Mouse (Mus musculus) lung, embryonic 16.5 days (tissue): Measurements from ENCODE around the gene Cdk17. TPM values are rescaled to one million over a fixed set of nuclear protein-coding genes. Genes with fewer than 3 reads are reported as not detected.

ENCODE experiments used
- ATAC-seq: fragments of 200-750 bp; cut with Nextera tagmentation; 2 replicates; pipeline ENCODE4 v1.8.0; 2017; ENCODE audit warnings: low read depth, mild to moderate bottlenecking, moderate library complexity
- H3K27ac ChIP-seq: fragments of 300-500 bp; sonication (generic); 2 replicates; pipeline ENCODE4 v1.5.1; 2014; ENCODE audit warnings: mild to moderate bottlenecking, control low read depth, low read length
- H3K27me3 ChIP-seq: fragments of 300-500 bp; sonication (generic); 2 replicates; pipeline ENCODE4 v1.6.1; 2014; ENCODE audit warnings: low read depth, low read length, mixed read lengths; ENCODE audit not compliant: control insufficient read depth, insufficient read depth
- H3K36me3 ChIP-seq: fragments of 300-500 bp; sonication (generic); 2 replicates; pipeline ENCODE4 v1.6.1; 2014; ENCODE audit warnings: low read length; ENCODE audit not compliant: control insufficient read depth, insufficient read depth
- H3K4me1 ChIP-seq: fragments of 300-500 bp; sonication (generic); replicated peaks from 2 replicates; pipeline ENCODE4 v1.6.1; 2014; ENCODE audit warnings: low read length, mixed read lengths; ENCODE audit not compliant: control insufficient read depth, insufficient read depth
- H3K4me2 ChIP-seq: fragments of 300-500 bp; sonication (generic); 2 replicates; pipeline ENCODE4 v1.6.1; 2014; ENCODE audit warnings: low read depth, low read length, control low read depth
- H3K4me3 ChIP-seq: fragments of 300-500 bp; sonication (generic); 2 replicates; pipeline ENCODE4 v1.5.1; 2014; ENCODE audit warnings: mild to moderate bottlenecking, low read length, control low read depth
- H3K9ac ChIP-seq: fragments of 300-500 bp; sonication (generic); 2 replicates; pipeline ENCODE4 v1.6.1; 2014; ENCODE audit warnings: low read length, control low read depth
- H3K9me3 ChIP-seq: fragments of 300-500 bp; sonication (generic); 2 replicates; pipeline ENCODE4 v1.6.1; 2016; ENCODE audit warnings: low read length; ENCODE audit not compliant: control insufficient read depth
- WGBS: fragments of 180-500 bp; shearing (Covaris S2); extraction: QIAGEN DNeasy Blood & Tissue Kit; methylation state at CpG from one replicate; pipeline ENCODE4 v1.1.7; 2014; 5-methylcytosine and 5-hydroxymethylcytosine counted together
- polyA plus RNA-seq: library from polyadenylated mRNA; unstranded; fragments of >200 nt; fragmentation: Nextera tagmentation; extraction: Ambion mirVana; gene quantifications from 2 replicates; pipeline ENCODE4 v1.2.1, GENCODE M21; 2015

The Cdk17 gene
- 15.0 and 15.8 TPM in 2 replicates for polyA plus RNA-seq

DNA sequence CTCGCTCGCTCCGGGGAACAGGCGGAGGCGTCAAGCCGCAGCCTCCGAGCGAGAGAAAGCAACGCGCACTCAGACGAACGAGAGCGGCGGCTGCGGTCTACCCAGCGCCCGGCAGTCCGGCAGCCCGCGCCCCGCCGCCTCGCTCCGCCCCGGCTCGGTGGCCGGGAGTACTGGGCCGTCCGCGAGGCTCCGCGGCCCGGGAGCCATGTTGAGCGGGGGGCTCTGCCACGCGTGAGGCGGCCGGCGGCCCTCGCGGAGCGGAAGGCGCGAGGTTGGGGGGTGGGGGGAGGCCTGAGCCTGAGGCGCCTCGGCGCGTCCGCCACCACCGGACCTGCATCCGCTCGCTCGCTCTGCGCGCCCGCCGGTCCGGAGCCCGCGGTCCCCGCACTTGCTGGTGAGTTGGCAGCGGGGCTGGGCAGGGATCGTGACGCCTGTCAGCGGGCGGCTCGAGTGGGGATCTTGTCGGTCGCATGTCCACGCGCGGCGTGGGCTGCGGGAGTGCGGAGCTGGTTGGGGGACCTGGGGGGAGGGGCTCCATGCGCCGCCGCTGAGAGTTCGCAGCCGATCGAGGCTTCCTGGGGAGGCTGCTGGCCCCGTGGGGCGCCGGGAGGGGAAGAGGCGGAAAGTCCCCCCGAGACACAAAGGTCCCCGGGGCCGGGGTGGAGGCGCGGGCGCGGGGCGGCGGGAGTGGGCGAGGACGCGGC, at the start of gene Cdk17:
Gene Cdk17, plus strand, starts transcription at position 69 of the 704 bp plus-strand sequence.
- Histone ChIP-seq H3K36me3 (no peaks in the 10 kb centered on the region), H3K4me1 (peaks cover 13% of the 10 kb centered on the region), H3K4me3 (peak within 1 kb of the TSS; percentile 92), H3K9me3 (no peaks in the 10 kb centered on the region), H3K4me2 (peak within 1 kb of the TSS; percentile 65), H3K27ac (peak within 1 kb of the TSS; percentile 99), H3K9ac (peak within 1 kb of the TSS; percentile 98), H3K27me3 (no peaks in the 10 kb centered on the region)
- 0% methylated on average over 66 of the region's 97 CpGs for WGBS
- peak; percentile 73 for ATAC-seq

DNA sequence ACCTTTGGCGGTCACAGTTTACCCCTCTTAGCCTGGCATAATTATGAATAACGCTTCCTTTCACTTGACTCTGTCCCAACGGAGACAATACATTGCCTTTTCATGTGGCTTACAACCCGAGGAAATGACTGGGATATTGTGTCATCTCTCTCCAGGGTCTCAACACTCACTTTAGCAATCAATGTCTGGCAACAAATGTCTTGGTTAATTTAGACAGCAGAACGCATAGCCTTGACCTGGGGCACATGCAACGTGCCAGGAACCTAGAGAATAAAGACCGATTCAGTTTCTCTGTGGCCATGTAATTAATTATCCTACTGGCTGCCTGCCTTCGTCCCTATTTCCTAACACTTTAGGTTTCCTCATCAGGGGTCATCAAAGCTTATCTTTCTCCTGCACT, 49.3 kb upstream of the Cdk17 start:
- 47% methylated on average over 8 of the region's 8 CpGs for WGBS
- Histone ChIP-seq H3K9ac (no peak overlapping the region), H3K27ac (no peak overlapping the region), H3K9me3 (no peaks in the 10 kb centered on the region), H3K4me3 (no peak overlapping the region), H3K4me2 (no peak overlapping the region), H3K4me1 (no peaks in the 10 kb centered on the region), H3K36me3 (no peaks in the 10 kb centered on the region), H3K27me3 (no peaks in the 10 kb centered on the region)
- ATAC-seq: peak; percentile 61

GRCm38 (mm10) chr10:93112021-93112420, 48.7 kb upstream of the Cdk17 start:
- no peak overlapping the region for H3K4me3 ChIP-seq
- H3K4me1 ChIP-seq: no peaks in the 10 kb centered on the region
- no peaks in the 10 kb centered on the region for H3K27me3 ChIP-seq
- WGBS: 88% methylated on average over 6 of the region's 6 CpGs
- no peaks in the 10 kb centered on the region for H3K36me3 ChIP-seq
- no peak for ATAC-seq
- no peak overlapping the region for H3K9ac ChIP-seq
- H3K27ac ChIP-seq: no peak overlapping the region
- no peak overlapping the region for H3K4me2 ChIP-seq
- no peaks in the 10 kb centered on the region for H3K9me3 ChIP-seq

DNA sequence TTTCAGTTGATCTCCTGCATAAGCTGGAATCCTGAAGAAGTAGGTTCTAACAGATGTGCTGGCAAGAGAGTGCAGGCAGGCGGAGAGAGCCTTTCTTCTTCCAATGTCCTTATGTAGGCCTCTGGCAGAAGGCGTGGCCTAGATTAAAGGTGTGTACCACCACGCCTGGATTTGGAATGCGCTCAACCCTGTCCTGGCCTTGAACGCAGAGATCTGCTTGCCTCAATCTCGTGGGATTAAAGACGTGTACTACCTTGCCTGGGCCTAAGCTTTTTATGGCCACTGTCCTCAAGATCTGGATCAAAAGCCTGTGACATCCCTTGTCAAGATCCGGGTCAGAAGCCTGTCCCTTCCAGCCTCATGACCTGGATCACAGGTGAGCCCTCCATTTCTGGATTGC, 46.7 kb upstream of the Cdk17 start:
- no peak overlapping the region for H3K9ac ChIP-seq
- WGBS: 82% methylated on average over 8 of the region's 8 CpGs
- no peaks in the 10 kb centered on the region for H3K27me3 ChIP-seq
- H3K4me2 ChIP-seq: no peak overlapping the region
- H3K4me1 ChIP-seq: no peaks in the 10 kb centered on the region
- H3K4me3 ChIP-seq: no peak overlapping the region
- ATAC-seq: no peak
- no peaks in the 10 kb centered on the region for H3K36me3 ChIP-seq
- no peak overlapping the region for H3K27ac ChIP-seq
- no peaks in the 10 kb centered on the region for H3K9me3 ChIP-seq

- Histone ChIP-seq H3K4me3 (no peak overlapping the region), H3K9me3 (no peaks in the 10 kb centered on the region), H3K27me3 (no peaks in the 10 kb centered on the region), H3K9ac (no peak overlapping the region), H3K4me2 (no peak overlapping the region), H3K27ac (no peak overlapping the region), H3K4me1 (no peaks in the 10 kb centered on the region), H3K36me3 (no peaks in the 10 kb centered on the region)
- 67% methylated on average over 1 of the region's 1 CpGs for WGBS
- ATAC-seq: no peak
Measured at GRCm38 (mm10) chr10:93114782-93115181, 45.9 kb upstream of the Cdk17 start.

DNA sequence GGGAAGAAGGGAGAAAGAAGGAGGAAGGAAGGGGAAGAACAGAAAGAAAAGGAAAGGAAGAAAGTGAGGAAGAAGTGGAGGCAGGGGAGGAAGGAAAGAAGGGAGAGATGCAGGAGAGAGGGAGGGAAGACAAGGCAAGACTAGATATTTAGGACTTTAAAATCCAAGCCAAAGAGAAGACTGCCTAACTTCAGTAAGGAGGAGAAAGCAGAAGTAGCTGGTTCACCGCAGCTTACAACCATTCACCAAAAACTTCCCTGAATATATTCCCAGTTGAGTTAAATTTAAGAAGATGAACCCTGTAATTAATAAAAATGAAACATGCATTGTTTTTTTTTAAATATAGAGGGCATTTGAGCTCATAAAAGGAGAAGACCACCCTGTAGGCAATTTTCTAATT, 44.9 kb upstream of the Cdk17 start:
- Histone ChIP-seq H3K27ac (no peak overlapping the region), H3K27me3 (no peaks in the 10 kb centered on the region), H3K9ac (no peak overlapping the region), H3K9me3 (no peaks in the 10 kb centered on the region), H3K4me3 (no peak overlapping the region), H3K4me2 (no peak overlapping the region), H3K36me3 (no peaks in the 10 kb centered on the region), H3K4me1 (no peaks in the 10 kb centered on the region)
- ATAC-seq: no peak
- 91% methylated on average over 1 of the region's 1 CpGs for WGBS

GRCm38 (mm10) chr10:93116636-93117035, 44.0 kb upstream of the Cdk17 start:
- Histone ChIP-seq H3K36me3 (no peaks in the 10 kb centered on the region), H3K27me3 (no peaks in the 10 kb centered on the region), H3K4me2 (no peak overlapping the region), H3K27ac (no peak overlapping the region), H3K4me3 (no peak overlapping the region), H3K9me3 (no peaks in the 10 kb centered on the region), H3K4me1 (no peaks in the 10 kb centered on the region), H3K9ac (no peak overlapping the region)
- no peak for ATAC-seq
- WGBS: 62% methylated on average over 3 of the region's 3 CpGs

DNA sequence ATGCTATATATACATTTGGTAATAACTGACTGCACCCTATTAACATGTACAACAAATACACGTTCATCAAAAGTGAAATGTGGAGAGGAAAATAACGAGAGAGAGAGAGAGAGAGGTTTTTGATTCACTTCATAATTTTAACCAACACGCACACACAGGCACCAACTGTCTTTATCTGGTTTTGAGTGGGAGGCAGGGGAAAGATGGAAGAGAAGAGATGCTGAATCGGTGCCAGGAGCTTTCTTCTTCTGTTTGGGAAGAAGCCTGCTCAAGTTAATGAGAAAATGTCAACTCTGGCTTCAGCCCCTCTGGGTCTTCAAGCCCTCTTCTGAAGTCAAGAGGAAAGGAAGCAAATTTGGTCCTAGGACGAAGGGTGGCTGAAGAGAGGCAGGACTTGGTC, 40.9 kb upstream of the Cdk17 start:
- H3K9ac ChIP-seq: no peak overlapping the region
- no peak overlapping the region for H3K27ac ChIP-seq
- ATAC-seq: no peak
- WGBS: 65% methylated on average over 5 of the region's 5 CpGs
- H3K4me3 ChIP-seq: no peak overlapping the region
- H3K4me2 ChIP-seq: no peak overlapping the region
- H3K4me1 ChIP-seq: no peaks in the 10 kb centered on the region
- no peaks in the 10 kb centered on the region for H3K9me3 ChIP-seq
- no peaks in the 10 kb centered on the region for H3K36me3 ChIP-seq
- H3K27me3 ChIP-seq: no peaks in the 10 kb centered on the region

- Histone ChIP-seq H3K27me3 (no peaks in the 10 kb centered on the region), H3K36me3 (no peaks in the 10 kb centered on the region), H3K9me3 (no peaks in the 10 kb centered on the region), H3K4me3 (no peak overlapping the region), H3K4me2 (no peak overlapping the region), H3K27ac (no peak overlapping the region), H3K9ac (no peak overlapping the region), H3K4me1 (no peaks in the 10 kb centered on the region)
- 81% methylated on average over 6 of the region's 6 CpGs for WGBS
- no peak for ATAC-seq
Measured at GRCm38 (mm10) chr10:93121262-93121860, 39.3 kb upstream of the Cdk17 start.
